Mouse (Mus musculus) liver, embryonic 15.5 days (tissue): ENCODE measurements around the gene Cyp20a1. TPM values are rescaled to one million over a fixed set of nuclear protein-coding genes. Genes with fewer than 3 reads are reported as not detected.

Experiments
- ATAC-seq: fragments of 200-750 bp; cut with Nextera tagmentation; 2 replicates; pipeline ENCODE4 v1.8.0; 2017; ENCODE audit warnings: moderate number of reproducible peaks, mild to moderate bottlenecking, moderate library complexity; ENCODE audit not compliant: insufficient read depth
- H3K27ac ChIP-seq: fragments of 300-500 bp; sonication (generic); replicated peaks from 2 replicates; pipeline ENCODE4 v1.5.1; 2015; ENCODE audit warnings: mild to moderate bottlenecking, inconsistent platforms
- H3K27me3 ChIP-seq: fragments of 300-500 bp; sonication (generic); 2 replicates; pipeline ENCODE4 v1.6.1; 2015; ENCODE audit warnings: mild to moderate bottlenecking, inconsistent platforms
- H3K36me3 ChIP-seq: fragments of 300-500 bp; sonication (generic); replicated peaks from 2 replicates; pipeline ENCODE4 v1.6.1; 2015; ENCODE audit warnings: moderate library complexity, mild to moderate bottlenecking, inconsistent platforms
- H3K4me1 ChIP-seq: fragments of 300-500 bp; sonication (generic); replicated peaks from 2 replicates; pipeline ENCODE4 v1.6.1; 2015; ENCODE audit warnings: inconsistent platforms
- H3K4me2 ChIP-seq: fragments of 300-500 bp; sonication (generic); 2 replicates; pipeline ENCODE4 v1.6.1; 2015; ENCODE audit warnings: moderate library complexity, mild to moderate bottlenecking, inconsistent platforms
- H3K4me3 ChIP-seq: fragments of 300-500 bp; sonication (generic); replicated peaks from 2 replicates; pipeline ENCODE4 v1.5.1; 2015; ENCODE audit warnings: mild to moderate bottlenecking, inconsistent platforms
- H3K9ac ChIP-seq: fragments of 300-500 bp; sonication (generic); 2 replicates; pipeline ENCODE4 v1.6.1; 2015; ENCODE audit warnings: moderate library complexity, mild to moderate bottlenecking, inconsistent platforms
- H3K9me3 ChIP-seq: fragments of 300-500 bp; sonication (generic); replicated peaks from 2 replicates; pipeline ENCODE4 v1.6.1; 2016; ENCODE audit warnings: inconsistent platforms
- WGBS: fragments of 180-500 bp; shearing (Covaris S2); methylation state at CpG from one replicate; pipeline ENCODE4 v1.1.7; 2015; ENCODE audit warnings: mixed read lengths; ENCODE audit not compliant: insufficient replicate concordance; 5-methylcytosine and 5-hydroxymethylcytosine counted together
- polyA plus RNA-seq: library from polyadenylated mRNA; unstranded; fragments of >200 nt; fragmentation: Nextera tagmentation; extraction: Ambion mirVana; gene quantifications from 2 replicates; pipeline ENCODE4 v1.2.1, GENCODE M21; 2015

Gene Cyp20a1
- polyA plus RNA-seq, 1 experiment from 2014 or later: 10.6 TPM

- no peak overlapping the region for H3K9ac ChIP-seq
- H3K4me2 ChIP-seq: peak overlapping the region; percentile 96
- H3K9me3 ChIP-seq: no peaks in the 10 kb centered on the region
- ATAC-seq: no peak; the same call in 1 of the 2 replicates
- H3K27me3 ChIP-seq: no peaks in the 10 kb centered on the region
- H3K4me1 ChIP-seq: peaks cover 11% of the 10 kb centered on the region
- H3K36me3 ChIP-seq: no peaks in the 10 kb centered on the region
- peak overlapping the region; percentile 81 for H3K4me3 ChIP-seq
- 28% methylated on average over 13 of the region's 13 CpGs for WGBS
- H3K27ac ChIP-seq: peak overlapping the region; percentile 45
Observed at GRCm38 (mm10) chr1:60408501-60409167, 65.5 kb downstream of the Cyp20a1 start.

- Histone ChIP-seq H3K9me3 (no peaks in the 10 kb centered on the region), H3K27me3 (no peaks in the 10 kb centered on the region), H3K9ac (peak within 1 kb of the TSS; percentile 75), H3K4me3 (peak within 1 kb of the TSS; percentile 81), H3K4me2 (peak within 1 kb of the TSS; percentile 96), H3K27ac (peak within 1 kb of the TSS; percentile 74), H3K36me3 (no peaks in the 10 kb centered on the region), H3K4me1 (peaks cover 13% of the 10 kb centered on the region)
- 2% methylated on average over 51 of the region's 69 CpGs for WGBS
- peak; percentile 89 for ATAC-seq
Observed at GRCm38 (mm10) chr1:60409168-60409828, 66.2 kb downstream of the Cyp20a1 start, which contains the start of gene Abi2. Gene Abi2, plus strand, starts transcription at chr1:60409619.

GRCm38 (mm10) chr1:60409928-60410817 lies 67.0 kb downstream of the Cyp20a1 start:
- peak; percentile 50 for ATAC-seq
- H3K4me1 ChIP-seq: peaks cover 16% of the 10 kb centered on the region
- H3K36me3 ChIP-seq: no peaks in the 10 kb centered on the region
- H3K4me3 ChIP-seq: peak overlapping the region; percentile 81
- H3K27ac ChIP-seq: peak overlapping the region; percentile 74
- peak overlapping the region; percentile 75 for H3K9ac ChIP-seq
- peak overlapping the region; percentile 96 for H3K4me2 ChIP-seq
- no peaks in the 10 kb centered on the region for H3K9me3 ChIP-seq
- WGBS: under 1% methylated on average over 53 of the region's 54 CpGs
- no peaks in the 10 kb centered on the region for H3K27me3 ChIP-seq

- no peaks in the 10 kb centered on the region for H3K27me3 ChIP-seq
- H3K4me1 ChIP-seq: peaks cover 6% of the 10 kb centered on the region; the same call in 1 of the 2 replicates
- no peak overlapping the region for H3K27ac ChIP-seq
- no peaks in the 10 kb centered on the region for H3K36me3 ChIP-seq
- no peak overlapping the region for H3K9ac ChIP-seq
- no peak for ATAC-seq
- H3K4me3 ChIP-seq: no peak overlapping the region
- 32% methylated on average over 3 of the region's 3 CpGs for WGBS
- H3K4me2 ChIP-seq: no peak overlapping the region
- H3K9me3 ChIP-seq: no peaks in the 10 kb centered on the region
Observed at GRCm38 (mm10) chr1:60416724-60417123, 73.6 kb downstream of the Cyp20a1 start.

GRCm38 (mm10) chr1:60423882-60424281 lies 80.8 kb downstream of the Cyp20a1 start:
- no peak overlapping the region for H3K4me2 ChIP-seq
- H3K27me3 ChIP-seq: no peaks in the 10 kb centered on the region
- no peaks in the 10 kb centered on the region for H3K9me3 ChIP-seq
- H3K4me3 ChIP-seq: no peak overlapping the region
- 63% methylated on average over 1 of the region's 1 CpGs for WGBS
- no peak overlapping the region for H3K9ac ChIP-seq
- no peak for ATAC-seq
- no peaks in the 10 kb centered on the region for H3K36me3 ChIP-seq
- H3K27ac ChIP-seq: no peak overlapping the region
- peaks cover 3% of the 10 kb centered on the region; the same call in 1 of the 2 replicates for H3K4me1 ChIP-seq

GRCm38 (mm10) chr1:60428341-60428740 lies 85.2 kb downstream of the Cyp20a1 start:
- H3K9ac ChIP-seq: no peak overlapping the region
- no peaks in the 10 kb centered on the region for H3K9me3 ChIP-seq
- ATAC-seq: no peak
- H3K36me3 ChIP-seq: no peaks in the 10 kb centered on the region
- H3K4me2 ChIP-seq: no peak overlapping the region
- no peaks in the 10 kb centered on the region; the same call in 1 of the 2 replicates for H3K4me1 ChIP-seq
- no peak overlapping the region for H3K27ac ChIP-seq
- no peaks in the 10 kb centered on the region for H3K27me3 ChIP-seq
- H3K4me3 ChIP-seq: no peak overlapping the region
- 69% methylated on average over 2 of the region's 2 CpGs for WGBS

- Histone ChIP-seq H3K9me3 (no peaks in the 10 kb centered on the region), H3K9ac (no peak overlapping the region), H3K4me3 (no peak overlapping the region), H3K4me1 (no peaks in the 10 kb centered on the region; the same call in 1 of the 2 replicates), H3K4me2 (no peak overlapping the region), H3K36me3 (no peaks in the 10 kb centered on the region), H3K27me3 (no peaks in the 10 kb centered on the region), H3K27ac (no peak overlapping the region)
- ATAC-seq: no peak
- 67% methylated on average over 2 of the region's 2 CpGs for WGBS
Observed at GRCm38 (mm10) chr1:60428932-60429331, 85.8 kb downstream of the Cyp20a1 start.

GRCm38 (mm10) chr1:60431531-60431930 lies 88.4 kb downstream of the Cyp20a1 start:
- Histone ChIP-seq H3K4me2 (no peak overlapping the region), H3K4me1 (no peaks in the 10 kb centered on the region; the same call in 1 of the 2 replicates), H3K27ac (no peak overlapping the region), H3K27me3 (no peaks in the 10 kb centered on the region), H3K36me3 (no peaks in the 10 kb centered on the region), H3K9ac (no peak overlapping the region), H3K9me3 (no peaks in the 10 kb centered on the region), H3K4me3 (no peak overlapping the region)
- no peak for ATAC-seq
- 70% methylated on average over 5 of the region's 5 CpGs for WGBS

GRCm38 (mm10) chr1:60432497-60432896 lies 89.4 kb downstream of the Cyp20a1 start:
- whole genome bisulfite sequencing: 55% methylated on average over 1 of the region's 1 CpGs
- no peak overlapping the region for H3K27ac ChIP-seq
- H3K27me3 ChIP-seq: no peaks in the 10 kb centered on the region
- H3K4me2 ChIP-seq: no peak overlapping the region
- H3K9ac ChIP-seq: no peak overlapping the region
- no peak overlapping the region for H3K4me3 ChIP-seq
- H3K36me3 ChIP-seq: no peaks in the 10 kb centered on the region
- ATAC-seq: no peak
- no peaks in the 10 kb centered on the region for H3K9me3 ChIP-seq
- H3K4me1 ChIP-seq: no peaks in the 10 kb centered on the region; the same call in 1 of the 2 replicates
